Mouse (Mus musculus) neural tube, embryonic 14.5 days (tissue): Measurements from ENCODE around the gene H2afy2. TPM values are rescaled to one million over a fixed set of nuclear protein-coding genes. Genes with fewer than 3 reads are reported as not detected.
A peak's percentile ranks its signal among the peaks of the same experiment; 100 is the strongest.

Experiments
- ATAC-seq: fragments of 200-750 bp; cut with Nextera tagmentation; 2 replicates; pipeline ENCODE4 v1.8.0; 2017; ENCODE audit warnings: low read depth, mild to moderate bottlenecking, moderate TSS enrichment, moderate library complexity
- H3K27ac ChIP-seq: fragments of 300-500 bp; sonication (generic); 2 replicates; pipeline ENCODE4 v1.5.1; 2014; ENCODE audit warnings: low read depth, mild to moderate bottlenecking, control low read depth, low read length, moderate library complexity, mixed read lengths
- H3K27me3 ChIP-seq: fragments of 300-500 bp; sonication (generic); 2 replicates; pipeline ENCODE4 v1.6.1; 2014; ENCODE audit warnings: low read length; ENCODE audit not compliant: control insufficient read depth, insufficient read depth
- H3K36me3 ChIP-seq: fragments of 300-500 bp; sonication (generic); 2 replicates; pipeline ENCODE4 v1.6.1; 2014; ENCODE audit warnings: low read length, mixed read lengths; ENCODE audit not compliant: control insufficient read depth, insufficient read depth
- H3K4me1 ChIP-seq: fragments of 300-500 bp; sonication (generic); 2 replicates; pipeline ENCODE4 v1.6.1; 2014; ENCODE audit warnings: low read length; ENCODE audit not compliant: control insufficient read depth, insufficient read depth
- H3K4me2 ChIP-seq: fragments of 300-500 bp; sonication (generic); 2 replicates; pipeline ENCODE4 v1.6.1; 2014; ENCODE audit warnings: mild to moderate bottlenecking, low read depth, low read length, control low read depth
- H3K4me3 ChIP-seq: fragments of 300-500 bp; sonication (generic); 2 replicates; pipeline ENCODE4 v1.5.1; 2014; ENCODE audit warnings: low read depth, low read length, control low read depth, mixed read lengths
- H3K9ac ChIP-seq: fragments of 300-500 bp; sonication (generic); replicated peaks from 2 replicates; pipeline ENCODE4 v1.6.1; 2014; ENCODE audit warnings: low read depth, mild to moderate bottlenecking, control low read depth, low read length, mixed read lengths
- H3K9me3 ChIP-seq: fragments of 300-500 bp; sonication (generic); 2 replicates; pipeline ENCODE4 v1.6.1; 2016; ENCODE audit warnings: low read length; ENCODE audit not compliant: control insufficient read depth
- WGBS: fragments of 180-500 bp; shearing (Covaris S2); extraction: QIAGEN DNeasy Blood & Tissue Kit; methylation state at CpG from one replicate; pipeline ENCODE4 v1.1.7; 2014; 5-methylcytosine and 5-hydroxymethylcytosine counted together
- polyA plus RNA-seq: library from polyadenylated mRNA; unstranded; fragments of >200 nt; fragmentation: Nextera tagmentation; extraction: Ambion mirVana; gene quantifications from 2 replicates; pipeline ENCODE4 v1.2.1, GENCODE M21; 2014

The H2afy2 gene
- polyA plus RNA-seq, 1 experiment from 2014 or later = 203 TPM

GRCm38 (mm10) chr10:61764689-61765088, 19.3 kb downstream of the H2afy2 start:
- H3K9me3 ChIP-seq = no peaks in the 10 kb centered on the region
- ATAC-seq = no peak
- H3K4me1 ChIP-seq = peaks cover 8% of the 10 kb centered on the region
- H3K9ac ChIP-seq = no peak overlapping the region
- no peak overlapping the region for H3K4me2 ChIP-seq
- H3K27ac ChIP-seq = no peak overlapping the region
- WGBS = 81% methylated on average over 8 of the region's 8 CpGs
- no peaks in the 10 kb centered on the region for H3K27me3 ChIP-seq
- no peaks in the 10 kb centered on the region for H3K36me3 ChIP-seq
- H3K4me3 ChIP-seq = no peak overlapping the region

- Histone ChIP-seq H3K27me3 (no peaks in the 10 kb centered on the region), H3K9me3 (no peaks in the 10 kb centered on the region), H3K36me3 (peaks cover 17% of the 10 kb centered on the region; the same call in 1 of the 2 replicates), H3K9ac (no peak overlapping the region), H3K4me2 (no peak overlapping the region), H3K4me1 (no peaks in the 10 kb centered on the region), H3K4me3 (no peak overlapping the region), H3K27ac (no peak overlapping the region; the same call in 1 of the 2 replicates)
- 71% methylated on average over 6 of the region's 6 CpGs for WGBS
- no peak for ATAC-seq
These were observed 24.1 kb downstream of the H2afy2 start for GRCm38 (mm10) chr10:61759869-61760268.

- no peak for ATAC-seq
- WGBS = 98% methylated on average over 2 of the region's 2 CpGs
These were observed 25.0 kb downstream of the H2afy2 start for GRCm38 (mm10) chr10:61758904-61759303.

GRCm38 (mm10) chr10:61757022-61757421, 26.9 kb downstream of the H2afy2 start:
- ATAC-seq = no peak
- Histone ChIP-seq H3K4me2 (no peak overlapping the region), H3K36me3 (peaks cover 36% of the 10 kb centered on the region), H3K27me3 (no peaks in the 10 kb centered on the region), H3K27ac (no peak overlapping the region), H3K4me3 (no peak overlapping the region), H3K9ac (no peak overlapping the region), H3K9me3 (no peaks in the 10 kb centered on the region), H3K4me1 (no peaks in the 10 kb centered on the region)
- 91% methylated on average over 14 of the region's 14 CpGs for WGBS

More at GRCm38 (mm10) chr10:61758904-61759303, 25.0 kb downstream of the H2afy2 start:
- Histone ChIP-seq H3K27me3 (no peaks in the 10 kb centered on the region), H3K4me1 (no peaks in the 10 kb centered on the region), H3K4me3 (no peak overlapping the region), H3K4me2 (no peak overlapping the region), H3K27ac (no peak overlapping the region), H3K9ac (no peak overlapping the region), H3K36me3 (peaks cover 22% of the 10 kb centered on the region; the same call in 1 of the 2 replicates), H3K9me3 (no peaks in the 10 kb centered on the region)

GRCm38 (mm10) chr10:61753071-61753470, 30.9 kb downstream of the H2afy2 start:
- Histone ChIP-seq H3K4me2 (no peak overlapping the region), H3K9ac (no peak overlapping the region), H3K4me3 (no peak overlapping the region), H3K4me1 (no peaks in the 10 kb centered on the region), H3K27me3 (no peaks in the 10 kb centered on the region), H3K27ac (no peak overlapping the region), H3K36me3 (peaks cover 67% of the 10 kb centered on the region), H3K9me3 (no peaks in the 10 kb centered on the region)
- WGBS = 96% methylated on average over 23 of the region's 23 CpGs
- ATAC-seq = no peak

- Histone ChIP-seq H3K4me1 (no peaks in the 10 kb centered on the region), H3K4me3 (no peak overlapping the region), H3K27me3 (no peaks in the 10 kb centered on the region), H3K9me3 (no peaks in the 10 kb centered on the region), H3K4me2 (no peak overlapping the region), H3K36me3 (peaks cover 75% of the 10 kb centered on the region), H3K27ac (no peak overlapping the region), H3K9ac (no peak overlapping the region)
- 89% methylated on average over 20 of the region's 20 CpGs for WGBS
- ATAC-seq = no peak
These were observed 32.3 kb downstream of the H2afy2 start for GRCm38 (mm10) chr10:61751534-61752219.

- no peak overlapping the region for H3K4me3 ChIP-seq
- no peaks in the 10 kb centered on the region for H3K4me1 ChIP-seq
- H3K9ac ChIP-seq = no peak overlapping the region
- ATAC-seq = no peak
- H3K27ac ChIP-seq = no peak overlapping the region
- peaks cover 81% of the 10 kb centered on the region for H3K36me3 ChIP-seq
- no peaks in the 10 kb centered on the region for H3K27me3 ChIP-seq
- H3K9me3 ChIP-seq = no peaks in the 10 kb centered on the region
- WGBS = 79% methylated on average over 9 of the region's 9 CpGs
- H3K4me2 ChIP-seq = no peak overlapping the region
These were observed 33.9 kb downstream of the H2afy2 start for GRCm38 (mm10) chr10:61750014-61750413.

- no peak overlapping the region for H3K27ac ChIP-seq
- WGBS = 78% methylated on average over 13 of the region's 13 CpGs
- H3K36me3 ChIP-seq = peaks cover 72% of the 10 kb centered on the region
- no peak overlapping the region for H3K4me2 ChIP-seq
- ATAC-seq = peak; percentile 48; the same call in 1 of the 2 replicates
- no peak overlapping the region for H3K4me3 ChIP-seq
- no peaks in the 10 kb centered on the region for H3K4me1 ChIP-seq
- H3K9me3 ChIP-seq = no peaks in the 10 kb centered on the region
- H3K9ac ChIP-seq = no peak overlapping the region
- H3K27me3 ChIP-seq = no peaks in the 10 kb centered on the region
These were observed 36.6 kb downstream of the H2afy2 start for GRCm38 (mm10) chr10:61747302-61747701.

GRCm38 (mm10) chr10:61745133-61745532, 38.8 kb downstream of the H2afy2 start:
- H3K27me3 ChIP-seq = no peaks in the 10 kb centered on the region
- H3K9ac ChIP-seq = no peak overlapping the region
- no peaks in the 10 kb centered on the region for H3K9me3 ChIP-seq
- no peak overlapping the region for H3K4me2 ChIP-seq
- no peak for ATAC-seq
- no peak overlapping the region for H3K4me3 ChIP-seq
- H3K36me3 ChIP-seq = peaks cover 77% of the 10 kb centered on the region
- H3K4me1 ChIP-seq = no peaks in the 10 kb centered on the region
- H3K27ac ChIP-seq = no peak overlapping the region
- 90% methylated on average over 4 of the region's 4 CpGs for WGBS
